Mouse (Mus musculus) kidney, postnatal 0 days (tissue): ENCODE results near the gene Tas1r3. TPM values are rescaled to one million over a fixed set of nuclear protein-coding genes. Genes with fewer than 3 reads are reported as not detected.
A peak's percentile ranks its signal among the peaks of the same experiment; 100 is the strongest.

Experiments
- ATAC-seq: fragments of 200-750 bp; cut with Nextera tagmentation; replicated peaks from 2 replicates; pipeline ENCODE4 v1.8.0; 2017; ENCODE audit warnings: low read depth, moderate number of reproducible peaks, moderate TSS enrichment, moderate library complexity; ENCODE audit not compliant: low FRiP score
- DNase-seq: peaks from one replicate; pipeline ENCODE4 v3.0.0-alpha.2; 2016; ENCODE audit warnings: low spot score
- H3K27ac ChIP-seq: fragments of 300-500 bp; sonication (generic); 2 replicates; pipeline ENCODE4 v1.5.1; 2014; ENCODE audit warnings: mild to moderate bottlenecking
- H3K27me3 ChIP-seq: fragments of 300-500 bp; sonication (generic); 2 replicates; pipeline ENCODE4 v1.6.1; 2014; ENCODE audit warnings: low read length, mixed read lengths; ENCODE audit not compliant: insufficient read depth
- H3K36me3 ChIP-seq: fragments of 300-500 bp; sonication (generic); 2 replicates; pipeline ENCODE4 v1.6.1; 2014; ENCODE audit warnings: low read length, mixed read lengths; ENCODE audit not compliant: insufficient read depth
- H3K4me1 ChIP-seq: fragments of 300-500 bp; sonication (generic); replicated peaks from 2 replicates; pipeline ENCODE4 v1.6.1; 2014; ENCODE audit warnings: antibody characterized with exemption, low read length, mixed read lengths; ENCODE audit not compliant: insufficient read depth
- H3K4me2 ChIP-seq: fragments of 300-500 bp; sonication (generic); 2 replicates; pipeline ENCODE4 v1.6.1; 2014; ENCODE audit warnings: mild to moderate bottlenecking, low read length, moderate library complexity, mixed read lengths
- H3K4me3 ChIP-seq: fragments of 300-500 bp; sonication (generic); replicated peaks from 2 replicates; pipeline ENCODE4 v1.5.1; 2014; ENCODE audit warnings: low read depth, low read length
- H3K9ac ChIP-seq: fragments of 300-500 bp; sonication (generic); 2 replicates; pipeline ENCODE4 v1.6.1; 2014; ENCODE audit warnings: low read depth, low read length
- H3K9me3 ChIP-seq: fragments of 300-500 bp; sonication (generic); replicated peaks from 2 replicates; pipeline ENCODE4 v1.6.1; 2016; ENCODE audit warnings: low read length, inconsistent platforms, mixed read lengths
- CTCF ChIP-seq: IDR thresholded peaks from 2 replicates; pipeline ENCODE4 v1.5.1; 2016; ENCODE audit warnings: antibody characterized with exemption, low read depth, mild to moderate bottlenecking, moderate library complexity
- WGBS: fragments of 180-500 bp; shearing (Covaris S2); extraction: QIAGEN DNeasy Blood & Tissue Kit; methylation state at CpG from one replicate; pipeline ENCODE4 v1.1.7; 2014; 5-methylcytosine and 5-hydroxymethylcytosine counted together
- polyA plus RNA-seq: library from polyadenylated mRNA; unstranded; fragments of >200 nt; fragmentation: Nextera tagmentation; extraction: Ambion mirVana; gene quantifications from 2 replicates; pipeline ENCODE4 v1.2.1, GENCODE M21; 2015

Tas1r3 gene
- polyA plus RNA-seq, 1 experiment from 2014 or later: 0.18 TPM

- H3K4me2 ChIP-seq: peak overlapping the region; percentile 99
- H3K4me3 ChIP-seq: no peak overlapping the region
- peaks cover 15% of the 10 kb centered on the region for H3K4me1 ChIP-seq
- H3K27me3 ChIP-seq: no peaks in the 10 kb centered on the region
- no peak overlapping the region for H3K9ac ChIP-seq
- no peak for ATAC-seq
- H3K36me3 ChIP-seq: 0 out of 2 replicates have a peak, but pooled peaks cover 2% of the 10 kb centered on the region
- DNase-seq: peak; percentile 33
- 31% methylated on average over 8 of the region's 8 CpGs for WGBS
- TF ChIP-seq CTCF: no peak
- H3K27ac ChIP-seq: no peak overlapping the region
- H3K9me3 ChIP-seq: no peaks in the 10 kb centered on the region
These were observed 31.2 kb upstream of the Tas1r3 start for GRCm38 (mm10) chr4:155894311-155894881.

GRCm38 (mm10) chr4:155893212-155893690 is 30.1 kb upstream of the Tas1r3 start:
- Histone ChIP-seq H3K4me3 (peak overlapping the region; percentile 70; the same call in 1 of the 2 replicates), H3K4me2 (peak overlapping the region; percentile 99), H3K36me3 (peaks cover 10% of the 10 kb centered on the region; the same call in 1 of the 2 replicates), H3K27me3 (no peaks in the 10 kb centered on the region), H3K4me1 (peaks cover 15% of the 10 kb centered on the region), H3K27ac (no peak overlapping the region), H3K9ac (no peak overlapping the region), H3K9me3 (no peaks in the 10 kb centered on the region)
- ATAC-seq (no peak), DNase-seq (no peak)
- TF ChIP-seq CTCF: no peak
- WGBS: 71% methylated on average over 8 of the region's 8 CpGs

- H3K9me3 ChIP-seq: no peaks in the 10 kb centered on the region
- peaks cover 15% of the 10 kb centered on the region for H3K4me1 ChIP-seq
- H3K4me3 ChIP-seq: peak overlapping the region; percentile 70
- TF ChIP-seq CTCF: no peak
- no peaks in the 10 kb centered on the region for H3K27me3 ChIP-seq
- peak overlapping the region; percentile 99 for H3K4me2 ChIP-seq
- peak overlapping the region; percentile 94 for H3K27ac ChIP-seq
- peaks cover 16% of the 10 kb centered on the region for H3K36me3 ChIP-seq
- DNase-seq: peak; percentile 24
- 5% methylated on average over 30 of the region's 37 CpGs for WGBS
- H3K9ac ChIP-seq: peak overlapping the region; percentile 78
- peak; percentile 45 for ATAC-seq
These were observed 29.5 kb upstream of the Tas1r3 start for GRCm38 (mm10) chr4:155892438-155893211.

- DNase-seq (peak; percentile 92), ATAC-seq (peak; percentile 89)
- H3K36me3 ChIP-seq: peaks cover 22% of the 10 kb centered on the region
- H3K9me3 ChIP-seq: no peaks in the 10 kb centered on the region
- H3K4me1 ChIP-seq: peaks cover 15% of the 10 kb centered on the region
- H3K4me3 ChIP-seq: peak overlapping the region; percentile 70
- WGBS: under 1% methylated on average over 56 of the region's 56 CpGs
- H3K9ac ChIP-seq: peak overlapping the region; percentile 78
- H3K4me2 ChIP-seq: peak overlapping the region; percentile 99
- H3K27me3 ChIP-seq: no peaks in the 10 kb centered on the region
- H3K27ac ChIP-seq: peak overlapping the region; percentile 94
- peak; percentile 23; the same call in 1 of the 2 replicates for TF ChIP-seq CTCF
These were observed 28.9 kb upstream of the Tas1r3 start for GRCm38 (mm10) chr4:155892017-155892416.

GRCm38 (mm10) chr4:155891551-155892001 is 28.4 kb upstream of the Tas1r3 start, which contains the start of the genes Pusl1 and Acap3:
TSS of gene Pusl1 (minus strand) at chr4:155891781.
TSS of gene Acap3 (plus strand) at chr4:155891822.
- H3K27ac ChIP-seq: peak within 1 kb of the TSS; percentile 94
- peaks cover 27% of the 10 kb centered on the region for H3K36me3 ChIP-seq
- ATAC-seq (peak; percentile 86), DNase-seq (peak; percentile 97)
- under 1% methylated on average over 52 of the region's 52 CpGs for WGBS
- peak within 1 kb of the TSS; percentile 99 for H3K4me2 ChIP-seq
- no peaks in the 10 kb centered on the region for H3K27me3 ChIP-seq
- no peaks in the 10 kb centered on the region for H3K9me3 ChIP-seq
- H3K4me1 ChIP-seq: peaks cover 15% of the 10 kb centered on the region
- peak within 1 kb of the TSS; percentile 78 for H3K9ac ChIP-seq
- no peak for TF ChIP-seq CTCF
- H3K4me3 ChIP-seq: peak within 1 kb of the TSS; percentile 70

GRCm38 (mm10) chr4:155891011-155891471 is 27.9 kb upstream of the Tas1r3 start:
- Histone ChIP-seq H3K4me2 (peak overlapping the region; percentile 99), H3K9me3 (no peaks in the 10 kb centered on the region), H3K36me3 (peaks cover 32% of the 10 kb centered on the region), H3K4me1 (peaks cover 15% of the 10 kb centered on the region), H3K9ac (peak overlapping the region; percentile 78), H3K27me3 (no peaks in the 10 kb centered on the region), H3K27ac (peak overlapping the region; percentile 94; the same call in 1 of the 2 replicates), H3K4me3 (peak overlapping the region; percentile 70)
- DNase-seq (no peak), ATAC-seq (no peak)
- no peak for TF ChIP-seq CTCF
- under 1% methylated on average over 34 of the region's 34 CpGs for WGBS
